Mouse (Mus musculus): ENCODE measurements around the gene Prss23. TPM values are rescaled to one million over a fixed set of nuclear protein-coding genes. Genes with fewer than 3 reads are reported as not detected.

The Prss23 gene
- not detected for total RNA-seq (2023)

GRCm38 (mm10) chr7:89526731-89527429 lies at the start of gene Prss23:
TSS of gene Prss23 (minus strand) at chr7:89527187.

Other genes starting within 250 kb of the Prss23 start
- 10 to 100 TPM; 50.6 to 62.7 TPM for gene Tmem135, start 123.0 kb downstream of the Prss23 start, total RNA-seq (2023)
- gene Fzd4, start 122.8 kb downstream of the Prss23 start, total RNA-seq (2023), result under 1 TPM in 1 of 2 experiments, not detected in 1; 0.12 TPM
- not detected for gene Me3, start 105.2 kb upstream of the Prss23 start, total RNA-seq (2023)

Measured in B cell, adult 67 days (primary cell).